Mouse (Mus musculus): ENCODE measurements at regions not wholly inside any gene's neighbourhood (a gene's known extent, or its start where the extent isn't known, plus 50 kb on each side); places are given as distances from the start of the nearest gene placed in this dataset.

- TF ChIP-seq POLR2A (IDR thresholded peaks at IDR 0.05; ENCODE audit: insufficient read depth, low read depth, low read length) (no peak), EP300 (IDR thresholded peaks at IDR 0.05; ENCODE audit: insufficient read depth, low read depth, low read length) (no peak)
These were observed 272.9 kb downstream of the Meis1 start for GRCm38 (mm10) chr11:18745840-18746239.
